Mouse (Mus musculus) spleen, postnatal 4 days (tissue): Measurements from ENCODE around the gene Thop1.
"Not testable (repeated sequence)": the region's sequence is repeated elsewhere in the genome, so short reads cannot be mapped to it uniquely, and the experiment has no call there.

Source experiments
- DNase-seq, 2 experiments: peaks; one replicate each; pipeline ENCODE4 v3.0.0; 2022; ENCODE audit warnings: low spot score in 2 of 2

Thop1 gene

GRCm38 (mm10) chr10:81069836-81070235 is at the start of gene Thop1:
TSS of gene Thop1 (plus strand) at chr10:81070035.
- peak; percentile 95 to 97 for DNase-seq

GRCm38 (mm10) chr10:81020207-81020606 is 49.6 kb upstream of the Thop1 start:
- no peak for DNase-seq

GRCm38 (mm10) chr10:81021547-81022110 is 48.2 kb upstream of the Thop1 start:
- no peak for DNase-seq

- no peak for DNase-seq
Measured at GRCm38 (mm10) chr10:81022744-81023143, 47.1 kb upstream of the Thop1 start.

- no peak for DNase-seq
Measured at GRCm38 (mm10) chr10:81024346-81024937, 45.4 kb upstream of the Thop1 start.

- DNase-seq: no peak
Measured at GRCm38 (mm10) chr10:81025047-81025621, 44.7 kb upstream of the Thop1 start.

GRCm38 (mm10) chr10:81025639-81026275 is 44.1 kb upstream of the Thop1 start, which contains the start of gene Diras1:
TSS of gene Diras1 (minus strand) at chr10:81025662.
- DNase-seq: no peak

- no peak for DNase-seq
Measured at GRCm38 (mm10) chr10:81026857-81027256, 43.0 kb upstream of the Thop1 start.

- no peak for DNase-seq
Measured at GRCm38 (mm10) chr10:81027331-81027730, 42.5 kb upstream of the Thop1 start.

GRCm38 (mm10) chr10:81028219-81028618 is 41.6 kb upstream of the Thop1 start:
- no peak for DNase-seq

GRCm38 (mm10) chr10:81029031-81029430 is 40.8 kb upstream of the Thop1 start:
- no peak for DNase-seq

GRCm38 (mm10) chr10:81033586-81033985 is 36.2 kb upstream of the Thop1 start:
- DNase-seq: no peak

- peak in 1 of 2 experiments; percentile 45 for DNase-seq
Measured at GRCm38 (mm10) chr10:81036251-81036650, 33.6 kb upstream of the Thop1 start.

GRCm38 (mm10) chr10:81036988-81037580 is 32.8 kb upstream of the Thop1 start, which contains the start of gene Slc39a3:
TSS of gene Slc39a3 (minus strand) at chr10:81037426.
- peak; percentile 97 to 99 for DNase-seq

- DNase-seq: peak; percentile 69 to 88
Measured at GRCm38 (mm10) chr10:81041458-81042175, 28.2 kb upstream of the Thop1 start.

- not testable (repeated sequence) for DNase-seq
Measured at GRCm38 (mm10) chr10:81045246-81045645, 24.6 kb upstream of the Thop1 start.

GRCm38 (mm10) chr10:81050645-81051044 is 19.2 kb upstream of the Thop1 start:
- DNase-seq: no peak

- no peak for DNase-seq
Measured at GRCm38 (mm10) chr10:81051133-81051532, 18.7 kb upstream of the Thop1 start.

- no peak for DNase-seq
Measured at GRCm38 (mm10) chr10:81052577-81052976, 17.3 kb upstream of the Thop1 start.

GRCm38 (mm10) chr10:81055169-81055568 is 14.7 kb upstream of the Thop1 start:
- no peak for DNase-seq

- DNase-seq: not testable (repeated sequence)
Measured at GRCm38 (mm10) chr10:81055802-81056340, 14.0 kb upstream of the Thop1 start.
